Mouse (Mus musculus): Measurements from ENCODE around the gene Ifitm10. TPM values are rescaled to one million over a fixed set of nuclear protein-coding genes. Genes with fewer than 3 reads are reported as not detected.

The Ifitm10 gene
- polyA plus RNA-seq, 1 experiment from 2014 or later: 14.1 TPM

- H3K9me3 ChIP-seq (replicated peaks; ENCODE audit: control insufficient read depth, low read length, poor library complexity, severe bottlenecking): no peaks in the 10 kb centered on the region
- peaks cover 18% of the 10 kb centered on the region for H3K4me1 ChIP-seq (ENCODE audit: control insufficient read depth, insufficient read depth, low read length)
- peak within 1 kb of the TSS; percentile 65 for H3K4me3 ChIP-seq (ENCODE audit: low read depth, low read length)
- H3K9ac ChIP-seq (ENCODE audit: low read depth, low read length): peak within 1 kb of the TSS; percentile 80
- WGBS: 0% methylated on average over 51 of the region's 55 CpGs
- ATAC-seq: peak; percentile 97
- H3K36me3 ChIP-seq (ENCODE audit: control insufficient read depth, insufficient read depth, low read length): peaks cover 10% of the 10 kb centered on the region
- no peaks in the 10 kb centered on the region for H3K27me3 ChIP-seq (ENCODE audit: control insufficient read depth, insufficient read depth, low read depth, low read length)
- peak within 1 kb of the TSS; percentile 73 for H3K27ac ChIP-seq (ENCODE audit: low read length)
- peak within 1 kb of the TSS; percentile 90 for H3K4me2 ChIP-seq (ENCODE audit: low read length)
These were observed 14.0 kb upstream of the Ifitm10 start, which contains the start of gene Ctsd for GRCm38 (mm10) chr7:142387419-142388148. Gene Ctsd (minus strand): TSS chr7:142388038.

GRCm38 (mm10) chr7:142386621-142387201 is 13.2 kb upstream of the Ifitm10 start:
- H3K36me3 ChIP-seq (ENCODE audit: control insufficient read depth, insufficient read depth, low read length): peaks cover 18% of the 10 kb centered on the region
- H3K9me3 ChIP-seq (replicated peaks; ENCODE audit: control insufficient read depth, low read length, poor library complexity, severe bottlenecking): no peaks in the 10 kb centered on the region
- peak overlapping the region; percentile 65 for H3K4me3 ChIP-seq (ENCODE audit: low read depth, low read length)
- no peak overlapping the region for H3K27ac ChIP-seq (ENCODE audit: low read length)
- 55% methylated on average over 6 of the region's 6 CpGs for WGBS
- H3K9ac ChIP-seq (ENCODE audit: low read depth, low read length): peak overlapping the region; percentile 80
- H3K4me1 ChIP-seq (ENCODE audit: control insufficient read depth, insufficient read depth, low read length): peaks cover 18% of the 10 kb centered on the region
- peak overlapping the region; percentile 90 for H3K4me2 ChIP-seq (ENCODE audit: low read length)
- ATAC-seq: no peak
- no peaks in the 10 kb centered on the region for H3K27me3 ChIP-seq (ENCODE audit: control insufficient read depth, insufficient read depth, low read depth, low read length)

- peaks cover 18% of the 10 kb centered on the region for H3K4me1 ChIP-seq (ENCODE audit: control insufficient read depth, insufficient read depth, low read length)
- no peak for ATAC-seq
- H3K27me3 ChIP-seq (ENCODE audit: control insufficient read depth, insufficient read depth, low read depth, low read length): no peaks in the 10 kb centered on the region
- no peak overlapping the region for H3K4me3 ChIP-seq (ENCODE audit: low read depth, low read length)
- peak overlapping the region; percentile 80; the same call in 1 of the 2 replicates for H3K9ac ChIP-seq (ENCODE audit: low read depth, low read length)
- 95% methylated on average over 3 of the region's 3 CpGs for WGBS
- H3K27ac ChIP-seq (ENCODE audit: low read length): no peak overlapping the region
- peak overlapping the region; percentile 90 for H3K4me2 ChIP-seq (ENCODE audit: low read length)
- H3K9me3 ChIP-seq (replicated peaks; ENCODE audit: control insufficient read depth, low read length, poor library complexity, severe bottlenecking): no peaks in the 10 kb centered on the region
- H3K36me3 ChIP-seq (ENCODE audit: control insufficient read depth, insufficient read depth, low read length): peaks cover 23% of the 10 kb centered on the region
These were observed 12.3 kb upstream of the Ifitm10 start for GRCm38 (mm10) chr7:142385742-142386403.

GRCm38 (mm10) chr7:142384306-142384705 is 10.8 kb upstream of the Ifitm10 start:
- Histone ChIP-seq H3K4me2 (ENCODE audit: low read length) (no peak overlapping the region), H3K4me1 (ENCODE audit: control insufficient read depth, insufficient read depth, low read length) (peaks cover 18% of the 10 kb centered on the region), H3K27me3 (ENCODE audit: control insufficient read depth, insufficient read depth, low read depth, low read length) (no peaks in the 10 kb centered on the region), H3K4me3 (ENCODE audit: low read depth, low read length) (no peak overlapping the region), H3K27ac (ENCODE audit: low read length) (no peak overlapping the region), H3K9me3 (replicated peaks; ENCODE audit: control insufficient read depth, low read length, poor library complexity, severe bottlenecking) (no peaks in the 10 kb centered on the region), H3K36me3 (ENCODE audit: control insufficient read depth, insufficient read depth, low read length) (peaks cover 36% of the 10 kb centered on the region), H3K9ac (ENCODE audit: low read depth, low read length) (no peak overlapping the region)
- ATAC-seq: no peak
- 91% methylated on average over 10 of the region's 10 CpGs for WGBS

- 98% methylated on average over 5 of the region's 5 CpGs for WGBS
- Histone ChIP-seq H3K4me2 (ENCODE audit: low read length) (no peak within 1 kb of the TSS), H3K9ac (ENCODE audit: low read depth, low read length) (no peak within 1 kb of the TSS), H3K4me3 (ENCODE audit: low read depth, low read length) (no peak within 1 kb of the TSS), H3K9me3 (replicated peaks; ENCODE audit: control insufficient read depth, low read length, poor library complexity, severe bottlenecking) (no peaks in the 10 kb centered on the region), H3K4me1 (ENCODE audit: control insufficient read depth, insufficient read depth, low read length) (peaks cover 18% of the 10 kb centered on the region), H3K36me3 (ENCODE audit: control insufficient read depth, insufficient read depth, low read length) (peaks cover 44% of the 10 kb centered on the region), H3K27me3 (ENCODE audit: control insufficient read depth, insufficient read depth, low read depth, low read length) (no peaks in the 10 kb centered on the region), H3K27ac (ENCODE audit: low read length) (no peak within 1 kb of the TSS)
- no peak for ATAC-seq
These were observed 9.0 kb upstream of the Ifitm10 start, which contains the start of gene Gm49369 for GRCm38 (mm10) chr7:142382567-142382966. Gene Gm49369 (minus strand): TSS chr7:142382667.

- ATAC-seq: no peak
- Histone ChIP-seq H3K27ac (ENCODE audit: low read length) (no peak overlapping the region), H3K9me3 (replicated peaks; ENCODE audit: control insufficient read depth, low read length, poor library complexity, severe bottlenecking) (no peaks in the 10 kb centered on the region), H3K4me1 (ENCODE audit: control insufficient read depth, insufficient read depth, low read length) (peaks cover 7% of the 10 kb centered on the region), H3K4me2 (ENCODE audit: low read length) (no peak overlapping the region), H3K9ac (ENCODE audit: low read depth, low read length) (no peak overlapping the region), H3K27me3 (ENCODE audit: control insufficient read depth, insufficient read depth, low read depth, low read length) (no peaks in the 10 kb centered on the region), H3K4me3 (ENCODE audit: low read depth, low read length) (no peak overlapping the region), H3K36me3 (ENCODE audit: control insufficient read depth, insufficient read depth, low read length) (peaks cover 57% of the 10 kb centered on the region)
- 91% methylated on average over 4 of the region's 4 CpGs for WGBS
These were observed 7.6 kb upstream of the Ifitm10 start for GRCm38 (mm10) chr7:142381175-142381574.

GRCm38 (mm10) chr7:142379186-142379585 is 5.6 kb upstream of the Ifitm10 start:
- Histone ChIP-seq H3K36me3 (ENCODE audit: control insufficient read depth, insufficient read depth, low read length) (peaks cover 61% of the 10 kb centered on the region), H3K9ac (ENCODE audit: low read depth, low read length) (no peak overlapping the region), H3K4me1 (ENCODE audit: control insufficient read depth, insufficient read depth, low read length) (no peaks in the 10 kb centered on the region), H3K4me2 (ENCODE audit: low read length) (no peak overlapping the region), H3K4me3 (ENCODE audit: low read depth, low read length) (no peak overlapping the region), H3K27ac (ENCODE audit: low read length) (no peak overlapping the region), H3K9me3 (replicated peaks; ENCODE audit: control insufficient read depth, low read length, poor library complexity, severe bottlenecking) (no peaks in the 10 kb centered on the region), H3K27me3 (ENCODE audit: control insufficient read depth, insufficient read depth, low read depth, low read length) (no peaks in the 10 kb centered on the region)
- WGBS: 90% methylated on average over 6 of the region's 6 CpGs
- no peak for ATAC-seq

GRCm38 (mm10) chr7:142377233-142377925 is 3.8 kb upstream of the Ifitm10 start:
- no peak overlapping the region for H3K27ac ChIP-seq (ENCODE audit: low read length)
- WGBS: 92% methylated on average over 14 of the region's 14 CpGs
- H3K4me2 ChIP-seq (ENCODE audit: low read length): no peak overlapping the region
- H3K9ac ChIP-seq (ENCODE audit: low read depth, low read length): no peak overlapping the region
- no peaks in the 10 kb centered on the region; the same call in 1 of the 2 replicates for H3K4me1 ChIP-seq (ENCODE audit: control insufficient read depth, insufficient read depth, low read length)
- H3K27me3 ChIP-seq (ENCODE audit: control insufficient read depth, insufficient read depth, low read depth, low read length): peaks cover 9% of the 10 kb centered on the region
- H3K4me3 ChIP-seq (ENCODE audit: low read depth, low read length): no peak overlapping the region
- H3K36me3 ChIP-seq (ENCODE audit: control insufficient read depth, insufficient read depth, low read length): peaks cover 54% of the 10 kb centered on the region
- H3K9me3 ChIP-seq (replicated peaks; ENCODE audit: control insufficient read depth, low read length, poor library complexity, severe bottlenecking): no peaks in the 10 kb centered on the region
- no peak for ATAC-seq

All from midbrain, embryonic 16.5 days (tissue).